In the genomic region with DNA sequence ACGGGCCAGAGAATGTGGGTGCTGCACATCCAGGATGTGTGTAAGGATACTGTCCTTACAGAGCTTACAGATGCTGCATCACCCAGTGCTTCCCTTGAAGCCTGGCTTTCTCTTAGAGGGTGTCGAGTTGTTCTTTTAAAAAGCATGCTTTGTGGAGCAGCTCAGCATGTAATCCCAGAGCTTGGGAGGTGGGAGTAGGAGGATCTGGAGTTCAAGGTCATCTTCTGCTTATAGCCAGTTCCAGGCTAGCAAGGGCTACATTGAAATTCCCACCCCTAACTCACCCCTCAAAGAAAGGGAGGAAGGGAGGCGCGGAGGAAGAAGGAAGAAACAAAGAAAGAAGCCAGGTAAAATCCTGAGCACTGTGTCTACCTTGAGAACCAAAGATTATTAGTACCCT, we compare ENCODE assay signal across 9 mouse cellular contexts.
DNase-seq lines count a peak whose midpoint lies in the region; ATAC-seq lines count a peak whose summit lies in the region.
"Had no signal": no experiment of that assay in that cellular context is flagged by ENCODE, and none has a peak within 500 bp of the region (broad histone marks: within the 10 kb centered on the region; RNA-seq: fewer than 3 reads in every experiment).

No protein-coding gene starts in this region.

- no peaks in the 10 kb centered on the region for H3K27me3 ChIP-seq in kidney, embryonic 16.5 days (ENCODE audit: insufficient read depth, low read length)
- H3K27me3 ChIP-seq in embryonic facial prominence, embryonic 10.5 days (replicated peaks; ENCODE audit: low read depth, poor library complexity, severe bottlenecking) = peaks cover 53% of the 10 kb centered on the region
- no peaks in the 10 kb centered on the region for H3K27me3 ChIP-seq in hindbrain, embryonic 16.5 days (replicated peaks; ENCODE audit: control insufficient read depth, insufficient read depth, low read length)
- H3K27me3 ChIP-seq in midbrain, embryonic 14.5 days (ENCODE audit: control insufficient read depth, insufficient read depth, low read length) = no peaks in the 10 kb centered on the region

- peak overlapping the region; percentile 60 for H3K4me2 ChIP-seq in kidney, embryonic 16.5 days (replicated peaks; ENCODE audit: low read depth, low read length)
- H3K4me2 ChIP-seq in hindbrain, embryonic 16.5 days (ENCODE audit: low read length) = no peak overlapping the region
- peak overlapping the region; percentile 52; the same call in 1 of the 2 replicates for H3K4me2 ChIP-seq in midbrain, embryonic 14.5 days (ENCODE audit: low read length)

- H3K4me3 ChIP-seq in kidney, embryonic 16.5 days (ENCODE audit: low read length) = no peak overlapping the region
- peak overlapping the region; percentile 49 for H3K4me3 ChIP-seq in embryonic facial prominence, embryonic 10.5 days
- no peak overlapping the region for H3K4me3 ChIP-seq in hindbrain, embryonic 16.5 days (ENCODE audit: low read length)
- no peak overlapping the region for H3K4me3 ChIP-seq in midbrain, embryonic 14.5 days (replicated peaks; ENCODE audit: low read depth, low read length)

- H3K4me1 ChIP-seq in kidney, embryonic 16.5 days (ENCODE audit: insufficient read depth, low read length) = peaks cover 15% of the 10 kb centered on the region; the same call in 1 of the 2 replicates
- H3K4me1 ChIP-seq in embryonic facial prominence, embryonic 10.5 days = peaks cover 11% of the 10 kb centered on the region
- peaks cover 6% of the 10 kb centered on the region; the same call in 1 of the 2 replicates for H3K4me1 ChIP-seq in hindbrain, embryonic 16.5 days (ENCODE audit: control insufficient read depth, insufficient read depth, low read depth, low read length)
- 0 out of 2 replicates have a peak, but pooled peaks cover 2% of the 10 kb centered on the region for H3K4me1 ChIP-seq in midbrain, embryonic 14.5 days (ENCODE audit: control insufficient read depth, insufficient read depth, low read length)

- peak; percentile 19; the same call in 1 of the 2 replicates for ATAC-seq in kidney, embryonic 16.5 days (ENCODE audit: low FRiP score, low TSS enrichment)
- ATAC-seq in hindbrain, embryonic 16.5 days = peak; percentile 1; the same call in 1 of the 2 replicates
- ATAC-seq in midbrain, embryonic 14.5 days (ENCODE audit: low FRiP score, low TSS enrichment) = no peak

- no peak for DNase-seq in kidney, adult 9 months
- no peak for DNase-seq in embryonic facial prominence, embryonic 10.5 days (ENCODE audit: low spot score)
- no peak for DNase-seq in midbrain, embryonic 14.5 days
- DNase-seq in urinary bladder, adult 2 months (ENCODE audit: low spot score) = no peak
- DNase-seq in ovary, postnatal 36 days (ENCODE audit: low spot score) = no peak
- DNase-seq: left cerebral cortex, postnatal 4 days; right cerebral cortex, postnatal 4 days had no signal

- H3K9ac ChIP-seq in kidney, embryonic 16.5 days (replicated peaks; ENCODE audit: low read length) = peak overlapping the region; percentile 63; the same call in 1 of the 2 replicates
- no peak overlapping the region for H3K9ac ChIP-seq in hindbrain, embryonic 16.5 days (ENCODE audit: low read depth, low read length)
- no peak overlapping the region for H3K9ac ChIP-seq in midbrain, embryonic 14.5 days (replicated peaks; ENCODE audit: low read length)

- peak overlapping the region; percentile 75 for H3K27ac ChIP-seq in kidney, embryonic 16.5 days (ENCODE audit: low read length)
- H3K27ac ChIP-seq in embryonic facial prominence, embryonic 10.5 days (replicated peaks) = no peak overlapping the region
- H3K27ac ChIP-seq in hindbrain, embryonic 16.5 days (ENCODE audit: low read depth, low read length) = no peak overlapping the region
- no peak overlapping the region for H3K27ac ChIP-seq in midbrain, embryonic 14.5 days (replicated peaks; ENCODE audit: low read depth, low read length)

- 62% methylated on average over 4 of the region's 4 CpGs for WGBS in kidney, embryonic 16.5 days
- 61% methylated on average over 4 of the region's 4 CpGs for WGBS in embryonic facial prominence, embryonic 10.5 days
- WGBS in hindbrain, embryonic 16.5 days = 67% methylated on average over 4 of the region's 4 CpGs
- 64% methylated on average over 4 of the region's 4 CpGs for WGBS in midbrain, embryonic 14.5 days

- no peaks in the 10 kb centered on the region for H3K36me3 ChIP-seq in kidney, embryonic 16.5 days (ENCODE audit: insufficient read depth, low read length)
- H3K36me3 ChIP-seq in embryonic facial prominence, embryonic 10.5 days (replicated peaks) = no peaks in the 10 kb centered on the region
- no peaks in the 10 kb centered on the region for H3K36me3 ChIP-seq in hindbrain, embryonic 16.5 days (ENCODE audit: control insufficient read depth, insufficient read depth, low read length)
- no peaks in the 10 kb centered on the region for H3K36me3 ChIP-seq in midbrain, embryonic 14.5 days (ENCODE audit: control insufficient read depth, insufficient read depth, low read length)

- no peaks in the 10 kb centered on the region for H3K9me3 ChIP-seq in kidney, embryonic 16.5 days (ENCODE audit: low read length)
- H3K9me3 ChIP-seq in embryonic facial prominence, embryonic 10.5 days = no peaks in the 10 kb centered on the region
- H3K9me3 ChIP-seq in hindbrain, embryonic 16.5 days (ENCODE audit: control insufficient read depth, low read length) = no peaks in the 10 kb centered on the region
- H3K9me3 ChIP-seq in midbrain, embryonic 14.5 days (ENCODE audit: control insufficient read depth, low read length) = no peaks in the 10 kb centered on the region
